Mouse (Mus musculus) frontal cortex, postnatal 36 days (tissue): ENCODE measurements around the gene Hoxd9.
A peak's percentile ranks its signal among the peaks of the same experiment; 100 is the strongest.

Experiments used
- DNase-seq, 2 experiments: peaks; one replicate each; pipeline ENCODE4 v3.0.0; 2022; ENCODE audit warnings: low spot score in 2 of 2

The Hoxd9 gene

GRCm38 (mm10) chr2:74696442-74697335 is 838 bp upstream of the Hoxd9 start:
- DNase-seq, result no peak

- no peak for DNase-seq
Measured at GRCm38 (mm10) chr2:74698201-74699052, 900 bp downstream of the Hoxd9 start.

- no peak for DNase-seq
Measured at GRCm38 (mm10) chr2:74699053-74699430, 1.5 kb downstream of the Hoxd9 start.

GRCm38 (mm10) chr2:74699664-74700545 is 2.4 kb downstream of the Hoxd9 start:
- no peak for DNase-seq

GRCm38 (mm10) chr2:74700546-74701112 is 3.1 kb downstream of the Hoxd9 start:
- DNase-seq, result no peak

GRCm38 (mm10) chr2:74701949-74702819 is 4.7 kb downstream of the Hoxd9 start:
- DNase-seq, result peak; percentile 82 to 86

- DNase-seq, result no peak
Measured at GRCm38 (mm10) chr2:74702820-74703219, 5.3 kb downstream of the Hoxd9 start.

- no peak for DNase-seq
Measured at GRCm38 (mm10) chr2:74703317-74703716, 5.8 kb downstream of the Hoxd9 start.

- DNase-seq, result no peak
Measured at GRCm38 (mm10) chr2:74703720-74704392, 6.3 kb downstream of the Hoxd9 start.

GRCm38 (mm10) chr2:74704393-74704998 is 7.0 kb downstream of the Hoxd9 start, which contains the start of gene Hoxd8:
Gene Hoxd8 (plus strand): TSS chr2:74704615.
- no peak for DNase-seq

GRCm38 (mm10) chr2:74704999-74705466 is 7.5 kb downstream of the Hoxd9 start:
- no peak for DNase-seq

- DNase-seq, result no peak
Measured at GRCm38 (mm10) chr2:74705467-74706089, 8.1 kb downstream of the Hoxd9 start.

- no peak for DNase-seq
Measured at GRCm38 (mm10) chr2:74706393-74706960, 8.9 kb downstream of the Hoxd9 start.

- no peak for DNase-seq
Measured at GRCm38 (mm10) chr2:74707599-74707998, 10.1 kb downstream of the Hoxd9 start.

GRCm38 (mm10) chr2:74708676-74709075 is 11.1 kb downstream of the Hoxd9 start:
- DNase-seq, result no peak

GRCm38 (mm10) chr2:74709465-74710419 is 12.2 kb downstream of the Hoxd9 start:
- no peak for DNase-seq

GRCm38 (mm10) chr2:74710929-74711543 is 13.5 kb downstream of the Hoxd9 start:
- DNase-seq, result no peak
